In genomic region chr13:111397061-111397460, GRCm38 (mm10) we compare ENCODE assay signal across 16 mouse cellular contexts.
A peak's percentile ranks its signal among the peaks of the same experiment; 100 is the strongest.
DNase-seq lines count a peak whose midpoint lies in the region; ATAC-seq and TF ChIP-seq lines count a peak whose summit lies in the region.
"Had no signal": no experiment of that assay in that cellular context is flagged by ENCODE, and none has a peak within 500 bp of the region (broad histone marks: within the 10 kb centered on the region; RNA-seq: fewer than 3 reads in every experiment).

No protein-coding gene starts in this region.

- H3K4me2 ChIP-seq in kidney, postnatal 0 days (ENCODE audit: low read length): peak overlapping the region; percentile 25; the same call in 1 of the 2 replicates
- no peak overlapping the region for H3K4me2 ChIP-seq in intestine, postnatal 0 days (replicated peaks; ENCODE audit: low read depth)
- H3K4me2 ChIP-seq in stomach, embryonic 14.5 days (replicated peaks; ENCODE audit: low read depth, low read length): no peak overlapping the region
- H3K4me2 ChIP-seq: hindbrain, embryonic 12.5 days; neural tube, embryonic 13.5 days had no signal

- H3K36me3 ChIP-seq in kidney, postnatal 0 days (ENCODE audit: insufficient read depth, low read length): no peaks in the 10 kb centered on the region
- H3K36me3 ChIP-seq in thymus, adult 2 months (ENCODE audit: control insufficient read depth, insufficient read depth, low read length): no peaks in the 10 kb centered on the region
- no peaks in the 10 kb centered on the region for H3K36me3 ChIP-seq in intestine, postnatal 0 days (ENCODE audit: control insufficient read depth, insufficient read depth)
- H3K36me3 ChIP-seq in stomach, embryonic 14.5 days (ENCODE audit: control insufficient read depth, insufficient read depth, low read length): no peaks in the 10 kb centered on the region
- H3K36me3 ChIP-seq: hindbrain, embryonic 12.5 days; neural tube, embryonic 13.5 days had no signal

- no peaks in the 10 kb centered on the region for H3K27me3 ChIP-seq in kidney, postnatal 0 days (ENCODE audit: insufficient read depth, low read length)
- no peaks in the 10 kb centered on the region for H3K27me3 ChIP-seq in thymus, adult 2 months (ENCODE audit: control insufficient read depth, insufficient read depth, low read length)
- no peaks in the 10 kb centered on the region for H3K27me3 ChIP-seq in intestine, postnatal 0 days (replicated peaks; ENCODE audit: control insufficient read depth, insufficient read depth, low read length)
- H3K27me3 ChIP-seq in stomach, embryonic 14.5 days (ENCODE audit: control insufficient read depth, insufficient read depth, low read length): no peaks in the 10 kb centered on the region
- H3K27me3 ChIP-seq: hindbrain, embryonic 12.5 days; neural tube, embryonic 13.5 days; Patski had no signal

- H3K9ac ChIP-seq in kidney, postnatal 0 days (ENCODE audit: low read depth, low read length): no peak overlapping the region
- no peak overlapping the region for H3K9ac ChIP-seq in intestine, postnatal 0 days (ENCODE audit: low read depth, low read length)
- H3K9ac ChIP-seq in stomach, embryonic 14.5 days (replicated peaks; ENCODE audit: low read depth, low read length): no peak overlapping the region
- H3K9ac ChIP-seq: hindbrain, embryonic 12.5 days; neural tube, embryonic 13.5 days had no signal

- TF ChIP-seq CTCF in kidney, postnatal 0 days (IDR thresholded peaks at IDR 0.05; ENCODE audit: low read depth): no peak
- TF ChIP-seq CTCF in thymus, adult 2 months (IDR thresholded peaks at IDR 0.05; ENCODE audit: borderline replicate concordance, control insufficient read depth, extremely low read depth, insufficient read depth, low read length, poor library complexity): no peak
- no peak for TF ChIP-seq CTCF in intestine, postnatal 0 days (IDR thresholded peaks at IDR 0.05; ENCODE audit: low read depth)

- no peaks in the 10 kb centered on the region for H3K9me3 ChIP-seq in kidney, postnatal 0 days (replicated peaks; ENCODE audit: low read length)
- no peaks in the 10 kb centered on the region for H3K9me3 ChIP-seq in intestine, postnatal 0 days (ENCODE audit: control insufficient read depth)
- H3K9me3 ChIP-seq in stomach, embryonic 14.5 days (ENCODE audit: control insufficient read depth, low read depth, low read length): no peaks in the 10 kb centered on the region
- H3K9me3 ChIP-seq: hindbrain, embryonic 12.5 days; neural tube, embryonic 13.5 days had no signal

- no peak for TF ChIP-seq POLR2A in thymus, adult 2 months (IDR thresholded peaks at IDR 0.05; ENCODE audit: control insufficient read depth, extremely low read depth, insufficient read depth, low read length, poor library complexity)

- H3K27ac ChIP-seq in kidney, postnatal 0 days: no peak overlapping the region
- peak overlapping the region; percentile 47; the same call in 1 of the 2 replicates for H3K27ac ChIP-seq in thymus, adult 2 months (ENCODE audit: control insufficient read depth, insufficient read depth, low read length)
- H3K27ac ChIP-seq in intestine, postnatal 0 days (ENCODE audit: low read depth, low read length): peak overlapping the region; percentile 41; the same call in 1 of the 2 replicates
- no peak overlapping the region; the same call in 1 of the 2 replicates for H3K27ac ChIP-seq in stomach, embryonic 14.5 days (ENCODE audit: low read length)
- H3K27ac ChIP-seq: hindbrain, embryonic 12.5 days; macrophage; neural tube, embryonic 13.5 days had no signal

- peaks cover 11% of the 10 kb centered on the region; the same call in 1 of the 2 replicates for H3K4me1 ChIP-seq in kidney, postnatal 0 days (replicated peaks; ENCODE audit: insufficient read depth, low read length)
- 0 out of 2 replicates have a peak, but pooled peaks cover 7% of the 10 kb centered on the region for H3K4me1 ChIP-seq in thymus, adult 2 months (replicated peaks; ENCODE audit: control insufficient read depth, insufficient read depth, low read length)
- 0 out of 2 replicates have a peak, but pooled peaks cover 3% of the 10 kb centered on the region for H3K4me1 ChIP-seq in intestine, postnatal 0 days (replicated peaks; ENCODE audit: control insufficient read depth, insufficient read depth, low read length)
- H3K4me1 ChIP-seq in stomach, embryonic 14.5 days (ENCODE audit: control insufficient read depth, insufficient read depth, low read length): peaks cover 7% of the 10 kb centered on the region

- no peak for DNase-seq in kidney, postnatal 0 days (ENCODE audit: low spot score)
- DNase-seq in kidney, adult 11 months: no peak
- no peak for DNase-seq in thymus, adult 2 months
- DNase-seq in thymus, adult 18-20 months: no peak
- no peak for DNase-seq in gastrocnemius, postnatal 25 days
- DNase-seq: cerebellum, adult 9-10 months; kidney, adult 9 months; retina, postnatal 1 day; spleen, adult 18-20 months had no signal

- 19% methylated on average over 7 of the region's 7 CpGs for WGBS in kidney, postnatal 0 days
- 34% methylated on average over 7 of the region's 7 CpGs for WGBS in thymus, adult 2 months
- WGBS in intestine, postnatal 0 days: 27% methylated on average over 7 of the region's 7 CpGs
- 27% methylated on average over 7 of the region's 7 CpGs for WGBS in stomach, embryonic 14.5 days

- 0 out of 2 replicates have a peak, but pooled peaks have one; percentile 14 for ATAC-seq in kidney, postnatal 0 days (replicated peaks; ENCODE audit: low FRiP score, low read depth)
- no peak for ATAC-seq in intestine, postnatal 0 days
- ATAC-seq in stomach, embryonic 14.5 days (ENCODE audit: insufficient number of reproducible peaks, insufficient read depth, low FRiP score, low read depth): 0 out of 2 replicates have a peak, but pooled peaks have one; percentile 12
- ATAC-seq in megakaryocyte, adult 5-6 weeks (ENCODE audit: poor library complexity, severe bottlenecking): no peak
- ATAC-seq: Patski had no signal

- H3K4me3 ChIP-seq in kidney, postnatal 0 days (replicated peaks; ENCODE audit: low read depth, low read length): no peak overlapping the region
- H3K4me3 ChIP-seq in thymus, adult 2 months (ENCODE audit: control insufficient read depth, insufficient read depth, low read length): no peak overlapping the region
- H3K4me3 ChIP-seq in intestine, postnatal 0 days (ENCODE audit: low read depth, low read length): no peak overlapping the region
- H3K4me3 ChIP-seq in stomach, embryonic 14.5 days (ENCODE audit: low read depth, low read length): no peak overlapping the region
- H3K4me3 ChIP-seq: hindbrain, embryonic 12.5 days; neural tube, embryonic 13.5 days had no signal

Comparison
In these comparisons a context has a peak if more than half of its experiments do, and no peak if none do; other contexts are left out.
1. ATAC-seq: peak in kidney, postnatal 0 days (single experiment) and stomach, embryonic 14.5 days (single experiment); none in intestine, postnatal 0 days (single experiment) and megakaryocyte, adult 5-6 weeks (single experiment).
2. H3K27ac ChIP-seq: peak in thymus, adult 2 months (single experiment) and intestine, postnatal 0 days (single experiment); none in kidney, postnatal 0 days (single experiment) and stomach, embryonic 14.5 days (single experiment).